Mouse (Mus musculus) MEL (cell line): ENCODE measurements at regions not wholly inside any gene's neighbourhood (a gene's known extent, or its start where the extent isn't known, plus 50 kb on each side); places are given as distances from the start of the nearest gene placed in this dataset.

Experiments used
- CHD2 ChIP-seq: IDR thresholded peaks from 2 replicates; pipeline ENCODE4 v1.6.1; 2011; ENCODE audit warnings: low read length, improper control_type of control experiment
- CTCF ChIP-seq, 3 experiments: IDR thresholded peaks in 2 of 3; conservative IDR thresholded peaks in 1 of 3; 2 replicates each; pipeline ENCODE4 v1.5.1; 2011 to 2012; ENCODE audit warnings: low read length in 3 of 3, low read depth in 2 of 3, mild to moderate bottlenecking in 2 of 3, improper control_type of control experiment in 1 of 3, inconsistent platforms in 1 of 3, mixed read lengths in 1 of 3, moderate library complexity in 1 of 3; ENCODE audit not compliant: control insufficient read depth in 1 of 3, insufficient read depth in 1 of 3, poor library complexity in 1 of 3, severe bottlenecking in 1 of 3
- EP300 ChIP-seq, 2 experiments: IDR thresholded peaks; 2 replicates each; pipeline ENCODE4 v1.6.1; 2011; ENCODE audit warnings: improper control_type of control experiment in 2 of 2, low read length in 2 of 2, low read depth in 1 of 2, mild to moderate bottlenecking in 1 of 2
- ETS1 ChIP-seq: IDR thresholded peaks from 2 replicates; pipeline ENCODE4 v1.6.1; 2012; ENCODE audit warnings: low read depth, mild to moderate bottlenecking, inconsistent platforms, low read length, improper control_type of control experiment, moderate library complexity
- MEF2A ChIP-seq: IDR thresholded peaks from 2 replicates; pipeline ENCODE4 v1.6.1; 2014; ENCODE audit warnings: low read depth, mild to moderate bottlenecking, inconsistent platforms, low read length, improper control_type of control experiment; ENCODE audit not compliant: poor library complexity, insufficient replicate concordance, severe bottlenecking; ENCODE audit errors: extremely low read depth
- MYC ChIP-seq: IDR thresholded peaks from 2 replicates; pipeline ENCODE4 v1.6.1; 2011; ENCODE audit warnings: low read depth, mild to moderate bottlenecking, low read length, improper control_type of control experiment, moderate library complexity
- NRF1 ChIP-seq: IDR thresholded peaks from 2 replicates; pipeline ENCODE4 v1.6.1; 2014; ENCODE audit warnings: low read depth, mild to moderate bottlenecking, inconsistent platforms, low read length, improper control_type of control experiment, moderate library complexity; ENCODE audit not compliant: poor library complexity, insufficient read depth, severe bottlenecking
- POLR2A ChIP-seq, 2 experiments: IDR thresholded peaks; 2 replicates each; pipeline ENCODE4 v1.6.1; 2011 to 2012; ENCODE audit warnings: low read length in 2 of 2, mild to moderate bottlenecking in 2 of 2, control low read depth in 1 of 2, improper control_type of control experiment in 1 of 2, low read depth in 1 of 2, moderate library complexity in 1 of 2; ENCODE audit not compliant: control insufficient read depth in 1 of 2, insufficient read depth in 1 of 2, poor library complexity in 1 of 2
- POLR2AphosphoS2 ChIP-seq: IDR thresholded peaks from 2 replicates; pipeline ENCODE4 v1.6.1; 2011; ENCODE audit warnings: low read length, improper control_type of control experiment
- SIN3A ChIP-seq: IDR thresholded peaks from 2 replicates; pipeline ENCODE4 v1.6.1; 2012; ENCODE audit warnings: low read length, improper control_type of control experiment, inconsistent platforms
- TBP ChIP-seq: IDR thresholded peaks from 2 replicates; pipeline ENCODE4 v1.8.0; 2011; ENCODE audit warnings: low read depth, low read length, improper control_type of control experiment
- USF1 ChIP-seq: IDR thresholded peaks from 2 replicates; pipeline ENCODE4 v1.6.1; 2014; ENCODE audit warnings: low read depth, mild to moderate bottlenecking, inconsistent platforms, low read length, improper control_type of control experiment, moderate library complexity
- USF2 ChIP-seq, 2 experiments: IDR thresholded peaks; 2 replicates each; pipeline ENCODE4 v1.6.1; 2011 to 2012; ENCODE audit warnings: improper control_type of control experiment in 2 of 2, low read length in 2 of 2, borderline replicate concordance in 1 of 2, inconsistent platforms in 1 of 2, low read depth in 1 of 2, mild to moderate bottlenecking in 1 of 2; ENCODE audit not compliant: insufficient read depth in 1 of 2

DNA sequence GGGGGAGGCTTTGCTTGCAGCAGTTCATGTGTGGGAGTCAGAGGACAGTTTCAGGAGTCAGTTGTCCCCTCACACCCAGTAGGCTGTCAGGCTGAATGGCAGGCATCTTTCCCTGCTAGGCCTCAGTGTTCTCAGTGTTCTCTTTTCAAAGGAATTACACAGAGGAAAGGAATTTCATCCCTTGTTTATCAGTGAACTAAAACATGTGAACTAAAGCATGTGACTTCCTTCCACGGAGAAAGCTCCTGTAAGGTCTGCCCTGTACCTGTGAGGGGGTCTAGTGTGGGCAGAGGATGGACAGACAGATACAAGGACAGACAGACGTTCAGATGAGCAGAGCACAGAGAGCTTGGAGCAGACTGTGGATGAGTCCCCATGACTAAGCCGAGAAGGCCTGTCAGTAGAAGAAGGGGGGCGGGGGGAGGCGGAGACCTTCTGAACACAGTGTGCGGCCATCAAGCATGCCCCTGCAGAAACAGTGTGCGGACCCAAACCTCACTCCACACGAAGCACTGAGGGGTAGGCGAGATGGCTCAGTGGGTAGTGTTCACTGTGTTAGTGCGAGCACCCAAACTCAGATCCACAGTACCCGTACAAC, 111.1 kb upstream of the Tmem189 start:
- TF ChIP-seq CTCF (IDR thresholded peaks at IDR 0.05 in 2 of 3, conservative IDR thresholded peaks at IDR 0.05 in 1 of 3; ENCODE audit: control insufficient read depth in 1 of 3, insufficient read depth in 1 of 3, low read depth in 2 of 3, low read length in 3 of 3, poor library complexity in 1 of 3, severe bottlenecking in 1 of 3) (no peak), CHD2 (no peak), POLR2A (IDR thresholded peaks at IDR 0.05; ENCODE audit: control insufficient read depth in 1 of 2, insufficient read depth in 1 of 2, low read depth in 1 of 2, low read length in 2 of 2, poor library complexity in 1 of 2) (no peak), SIN3A (no peak), ETS1 (no peak), USF1 (0 out of 2 replicates have a peak, but pooled peaks have one; percentile 15), USF2 (IDR thresholded peaks at IDR 0.05; ENCODE audit: borderline replicate concordance in 1 of 2, insufficient read depth in 1 of 2, low read depth in 1 of 2, low read length in 2 of 2) (no peak), EP300 (IDR thresholded peaks at IDR 0.05; ENCODE audit: low read depth in 1 of 2, low read length in 2 of 2) (no peak), POLR2AphosphoS2 (no peak), NRF1 (no peak), TBP (no peak), MYC (no peak), MEF2A (no peak)
